Mouse (Mus musculus): ENCODE data around the gene Itpkb. TPM values are rescaled to one million over a fixed set of nuclear protein-coding genes. Genes with fewer than 3 reads are reported as not detected.

The Itpkb gene
- 5.5 and 5.6 TPM in 2 replicates for polyA plus RNA-seq (2014; fragmentation: Nextera tagmentation; extraction: Ambion mirVana)

DNA sequence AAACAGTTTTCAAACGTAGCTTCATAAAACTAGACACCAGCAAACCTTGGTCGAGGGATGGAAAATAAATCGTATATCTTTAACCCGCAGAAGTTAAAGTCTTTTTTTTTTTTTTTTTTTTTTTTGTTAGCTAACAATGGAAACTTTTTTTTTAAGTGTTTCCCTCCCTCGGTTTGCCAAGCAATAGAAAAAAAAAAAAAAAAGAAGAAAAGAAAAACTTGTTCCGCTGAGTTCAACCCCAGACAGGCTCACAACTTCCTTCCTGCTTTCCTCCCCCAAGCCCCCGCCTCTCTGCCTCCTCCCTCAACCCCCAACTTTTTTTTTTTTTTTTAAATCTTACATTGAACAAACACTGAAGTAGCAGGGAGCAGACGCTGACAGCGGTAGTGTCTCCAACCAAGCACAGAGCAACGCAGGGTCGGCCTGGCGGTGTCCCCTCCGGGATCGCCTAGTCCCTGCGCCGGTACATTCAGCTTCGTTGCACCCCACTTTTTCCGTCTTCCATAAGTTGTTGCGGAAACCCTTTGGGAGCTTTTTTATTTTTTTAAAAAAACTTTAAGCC lies at the start of gene Itpkb:
Gene Itpkb (plus strand): TSS at position 341 of the 562 bp plus-strand sequence.
- Histone ChIP-seq H3K27ac (replicated peaks in 1 of 2; ENCODE audit: control insufficient read depth in 1 of 2, insufficient read depth in 1 of 2, low read depth in 2 of 2, low read length in 2 of 2) (peak within 1 kb of the TSS; percentile 87 to 93), H3K9ac (ENCODE audit: low read length) (peak within 1 kb of the TSS; percentile 84), H3K36me3 (ENCODE audit: control insufficient read depth, insufficient read depth, low read length) (peaks cover 17% of the 10 kb centered on the region), H3K4me1 (ENCODE audit: control insufficient read depth in 2 of 2, insufficient read depth in 2 of 2, low read length in 2 of 2) (peaks cover 19 to 38% of the 10 kb centered on the region in 2 experiments), H3K9me3 (ENCODE audit: control insufficient read depth, low read length) (no peaks in the 10 kb centered on the region), H3K27me3 (ENCODE audit: control insufficient read depth, insufficient read depth, low read length) (peaks cover 11% of the 10 kb centered on the region), H3K4me2 (ENCODE audit: low read length) (peak within 1 kb of the TSS; percentile 98), H3K4me3 (ENCODE audit: control insufficient read depth in 1 of 2, insufficient read depth in 1 of 2, low read depth in 1 of 2, low read length in 2 of 2) (peak within 1 kb of the TSS; percentile 59 to 89)
- 3% methylated on average over 19 of the region's 19 CpGs for WGBS
- ATAC-seq (ENCODE audit: insufficient number of reproducible peaks, insufficient read depth, low FRiP score, low read depth) = peak; percentile 64

DNA sequence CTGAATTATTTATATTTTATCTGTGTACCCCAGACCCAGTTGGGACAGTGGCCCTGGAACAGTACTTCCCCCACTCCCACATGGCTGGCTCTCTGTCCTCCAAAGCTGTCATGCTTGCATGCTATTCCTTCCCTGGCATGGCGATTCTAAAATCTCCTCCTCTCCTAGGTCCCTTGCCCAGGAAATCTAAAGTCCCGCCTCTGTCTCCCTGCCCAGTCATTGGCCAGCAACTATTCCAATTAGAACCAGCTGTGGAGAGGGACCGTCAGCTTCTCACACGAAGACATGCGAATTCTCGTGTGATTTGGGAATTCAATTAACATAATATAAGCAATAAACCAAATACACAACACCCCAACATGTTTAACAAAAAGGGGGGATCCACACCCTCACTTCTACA lies 47.7 kb upstream of the Itpkb start:
- Histone ChIP-seq H3K27me3 (ENCODE audit: control insufficient read depth, insufficient read depth, low read length) (no peaks in the 10 kb centered on the region), H3K27ac (replicated peaks in 1 of 2; ENCODE audit: control insufficient read depth in 1 of 2, insufficient read depth in 1 of 2, low read depth in 2 of 2, low read length in 2 of 2) (no peak overlapping the region), H3K4me2 (ENCODE audit: low read length) (no peak overlapping the region), H3K4me3 (ENCODE audit: control insufficient read depth in 1 of 2, insufficient read depth in 1 of 2, low read depth in 1 of 2, low read length in 2 of 2) (no peak overlapping the region), H3K4me1 (ENCODE audit: control insufficient read depth in 2 of 2, insufficient read depth in 2 of 2, low read length in 2 of 2) (peaks cover 20 to 22% of the 10 kb centered on the region in 2 experiments), H3K9me3 (ENCODE audit: control insufficient read depth, low read length) (no peaks in the 10 kb centered on the region), H3K9ac (ENCODE audit: low read length) (no peak overlapping the region), H3K36me3 (ENCODE audit: control insufficient read depth, insufficient read depth, low read length) (no peaks in the 10 kb centered on the region)
- 66% methylated on average over 6 of the region's 6 CpGs for WGBS
- ATAC-seq (ENCODE audit: insufficient number of reproducible peaks, insufficient read depth, low FRiP score, low read depth) = no peak

DNA sequence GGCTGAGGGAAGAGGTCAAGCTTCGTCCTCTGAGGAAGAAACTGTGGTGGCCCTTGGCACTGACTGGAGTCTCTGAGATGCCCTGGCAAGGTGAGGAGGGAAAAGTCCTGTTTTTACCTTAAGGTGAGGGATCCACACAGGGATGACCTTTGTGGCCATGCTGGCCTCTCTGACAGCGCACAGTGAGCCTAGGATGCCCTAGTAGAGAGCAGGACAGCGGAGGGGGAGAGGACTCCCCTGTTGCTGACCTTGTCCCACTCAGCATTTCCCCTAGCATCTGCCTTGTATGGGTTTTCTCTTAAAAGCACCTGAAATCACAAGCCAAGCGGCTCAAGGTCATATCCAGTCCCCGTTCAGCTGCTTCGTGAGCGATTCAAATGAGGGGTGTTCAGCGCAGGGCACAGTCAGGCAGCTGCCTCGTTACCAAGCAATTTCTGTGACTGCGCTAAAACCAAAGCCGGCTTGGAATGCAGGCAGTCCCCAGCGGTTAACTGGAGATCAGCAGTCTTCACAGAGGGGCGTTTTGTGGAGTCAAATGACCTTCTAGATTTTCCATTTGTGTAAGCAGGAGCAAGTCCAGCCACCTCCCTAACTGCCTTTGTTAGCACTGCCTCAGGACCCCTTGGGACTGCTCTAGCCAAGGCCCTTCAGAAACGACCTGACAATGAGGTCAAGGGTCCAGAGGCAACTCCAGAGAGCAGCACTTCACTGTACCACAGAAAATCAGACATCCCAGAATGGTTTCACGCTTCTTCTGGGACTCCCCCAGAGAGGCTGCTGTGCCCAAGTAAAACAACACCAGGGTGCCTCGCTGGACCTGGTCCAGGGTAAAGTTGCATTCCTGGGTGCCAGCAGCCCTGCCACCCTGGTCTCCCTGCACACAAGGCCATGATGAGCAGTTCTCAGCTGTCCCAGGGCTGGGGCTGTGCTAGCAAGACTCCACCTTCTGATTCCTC lies 46.2 kb upstream of the Itpkb start:
- Histone ChIP-seq H3K9me3 (ENCODE audit: control insufficient read depth, low read length) (no peaks in the 10 kb centered on the region), H3K4me3 (ENCODE audit: control insufficient read depth in 1 of 2, insufficient read depth in 1 of 2, low read depth in 1 of 2, low read length in 2 of 2) (no peak overlapping the region), H3K27me3 (ENCODE audit: control insufficient read depth, insufficient read depth, low read length) (no peaks in the 10 kb centered on the region), H3K27ac (replicated peaks in 1 of 2; ENCODE audit: control insufficient read depth in 1 of 2, insufficient read depth in 1 of 2, low read depth in 2 of 2, low read length in 2 of 2) (no peak overlapping the region), H3K4me2 (ENCODE audit: low read length) (peak overlapping the region; percentile 22; the same call in 1 of the 2 replicates), H3K4me1 (ENCODE audit: control insufficient read depth in 2 of 2, insufficient read depth in 2 of 2, low read length in 2 of 2) (peaks cover 19 to 20% of the 10 kb centered on the region in 2 experiments), H3K9ac (ENCODE audit: low read length) (peak overlapping the region; percentile 28; the same call in 1 of the 2 replicates), H3K36me3 (ENCODE audit: control insufficient read depth, insufficient read depth, low read length) (no peaks in the 10 kb centered on the region)
- ATAC-seq (ENCODE audit: insufficient number of reproducible peaks, insufficient read depth, low FRiP score, low read depth) = no peak
- 26% methylated on average over 16 of the region's 16 CpGs for WGBS

DNA sequence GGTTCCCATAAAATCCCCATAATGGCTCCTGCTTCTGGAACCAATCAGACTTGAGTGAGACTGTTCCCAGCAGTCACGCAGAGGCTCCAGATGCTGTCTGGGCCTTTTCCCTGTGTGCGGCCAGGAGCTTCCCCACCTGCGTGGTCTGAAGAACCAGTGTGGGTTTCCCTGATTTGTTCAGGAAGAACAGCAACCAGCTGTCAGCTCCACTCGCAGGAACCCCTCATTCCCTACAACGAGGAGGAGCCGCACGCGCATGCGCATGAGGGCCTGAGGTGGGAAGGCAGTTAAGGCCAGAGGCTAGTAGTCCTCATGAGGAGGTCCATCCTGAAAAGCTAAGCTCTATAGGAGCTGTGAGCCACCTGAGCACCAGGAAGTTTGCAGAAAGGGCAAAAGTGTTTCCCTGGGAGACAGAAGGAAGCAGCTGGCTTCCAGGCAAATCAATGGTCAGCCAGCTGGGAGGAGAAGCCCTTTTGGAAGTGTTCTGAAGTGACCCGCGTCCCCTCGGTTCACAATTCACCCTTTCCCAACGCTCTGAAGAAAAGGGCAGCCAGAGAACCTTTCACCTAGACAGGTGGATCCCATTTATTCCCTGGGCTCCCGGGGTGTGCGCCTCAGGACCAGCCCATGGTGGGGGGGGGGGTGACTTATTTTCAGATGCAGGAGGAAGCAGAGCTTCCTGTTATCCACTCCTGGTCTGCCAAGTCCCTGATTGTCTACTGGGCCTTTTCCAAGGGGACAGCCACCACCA lies 44.0 kb upstream of the Itpkb start:
- 71% methylated on average over 15 of the region's 15 CpGs for WGBS
- Histone ChIP-seq H3K27me3 (ENCODE audit: control insufficient read depth, insufficient read depth, low read length) (no peaks in the 10 kb centered on the region), H3K27ac (replicated peaks in 1 of 2; ENCODE audit: control insufficient read depth in 1 of 2, insufficient read depth in 1 of 2, low read depth in 2 of 2, low read length in 2 of 2) (0 out of 4 replicates have a peak overlapping the region, but pooled peaks of 1 of the 2 experiments have one; percentile 35), H3K4me3 (ENCODE audit: control insufficient read depth in 1 of 2, insufficient read depth in 1 of 2, low read depth in 1 of 2, low read length in 2 of 2) (no peak overlapping the region), H3K4me2 (ENCODE audit: low read length) (no peak overlapping the region), H3K9ac (ENCODE audit: low read length) (no peak overlapping the region), H3K4me1 (ENCODE audit: control insufficient read depth in 2 of 2, insufficient read depth in 2 of 2, low read length in 2 of 2) (peaks cover 8 to 13% of the 10 kb centered on the region in 2 experiments), H3K9me3 (ENCODE audit: control insufficient read depth, low read length) (no peaks in the 10 kb centered on the region), H3K36me3 (ENCODE audit: control insufficient read depth, insufficient read depth, low read length) (no peaks in the 10 kb centered on the region)
- no peak for ATAC-seq (ENCODE audit: insufficient number of reproducible peaks, insufficient read depth, low FRiP score, low read depth)

DNA sequence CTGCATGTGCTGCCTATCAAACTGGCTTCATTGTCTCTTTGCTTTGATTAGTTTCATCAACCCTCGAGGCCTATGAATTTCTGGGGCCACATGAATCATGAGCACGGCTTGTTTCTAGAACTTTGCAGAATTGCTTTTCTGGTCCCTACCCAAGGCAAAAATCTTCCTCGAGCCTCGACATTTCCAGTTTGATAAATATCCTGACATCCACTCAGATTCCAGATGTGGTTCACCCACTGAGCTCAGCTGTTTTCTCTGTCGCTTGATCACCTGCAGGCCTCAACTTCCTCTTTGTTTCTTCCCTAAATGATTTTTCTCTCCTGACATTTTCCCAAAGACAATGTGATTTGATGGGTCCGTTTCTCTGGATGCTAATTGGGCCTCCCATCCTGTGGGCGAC lies 42.1 kb upstream of the Itpkb start:
- Histone ChIP-seq H3K36me3 (ENCODE audit: control insufficient read depth, insufficient read depth, low read length) (no peaks in the 10 kb centered on the region), H3K27ac (replicated peaks in 1 of 2; ENCODE audit: control insufficient read depth in 1 of 2, insufficient read depth in 1 of 2, low read depth in 2 of 2, low read length in 2 of 2) (no peak overlapping the region), H3K9ac (ENCODE audit: low read length) (no peak overlapping the region), H3K4me3 (ENCODE audit: control insufficient read depth in 1 of 2, insufficient read depth in 1 of 2, low read depth in 1 of 2, low read length in 2 of 2) (no peak overlapping the region), H3K4me1 (ENCODE audit: control insufficient read depth in 2 of 2, insufficient read depth in 2 of 2, low read length in 2 of 2) (peaks cover 8 to 13% of the 10 kb centered on the region in 2 experiments), H3K9me3 (ENCODE audit: control insufficient read depth, low read length) (no peaks in the 10 kb centered on the region), H3K4me2 (ENCODE audit: low read length) (no peak overlapping the region), H3K27me3 (ENCODE audit: control insufficient read depth, insufficient read depth, low read length) (no peaks in the 10 kb centered on the region)
- no peak for ATAC-seq (ENCODE audit: insufficient number of reproducible peaks, insufficient read depth, low FRiP score, low read depth)
- WGBS = 81% methylated on average over 7 of the region's 7 CpGs

DNA sequence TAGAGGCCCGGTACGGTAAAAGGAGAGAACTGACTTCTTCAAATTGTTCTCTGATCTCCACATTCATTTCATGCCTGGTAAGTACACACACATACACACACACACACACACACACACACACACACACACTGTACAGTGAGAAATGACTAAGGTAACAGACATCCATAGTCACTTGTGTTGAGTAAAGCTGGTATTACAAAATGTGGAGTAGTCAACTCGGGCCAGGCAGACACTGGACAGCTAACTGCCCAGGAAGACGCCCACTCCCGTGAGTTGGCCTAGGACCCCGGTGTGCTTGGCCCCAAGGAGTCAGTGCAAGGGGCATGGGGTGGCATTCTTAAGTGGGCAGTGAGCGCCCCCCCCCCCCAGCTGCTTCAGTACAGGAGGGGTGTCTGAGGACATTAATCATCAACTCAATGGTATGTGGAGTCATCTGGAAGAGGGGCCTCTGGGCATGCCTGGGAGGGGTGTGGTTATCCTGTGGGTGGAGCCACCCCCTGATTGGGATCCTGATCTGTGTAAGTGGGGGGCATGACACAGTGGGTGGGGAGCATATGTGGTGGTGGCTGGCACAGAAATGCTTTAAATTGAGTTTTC lies 41.3 kb upstream of the Itpkb start:
- H3K4me1 ChIP-seq (ENCODE audit: control insufficient read depth in 2 of 2, insufficient read depth in 2 of 2, low read length in 2 of 2) = peaks cover 4 to 8% of the 10 kb centered on the region in 2 experiments
- ATAC-seq (ENCODE audit: insufficient number of reproducible peaks, insufficient read depth, low FRiP score, low read depth) = no peak
- H3K4me2 ChIP-seq (ENCODE audit: low read length) = no peak overlapping the region
- H3K9me3 ChIP-seq (ENCODE audit: control insufficient read depth, low read length) = no peaks in the 10 kb centered on the region
- no peaks in the 10 kb centered on the region for H3K36me3 ChIP-seq (ENCODE audit: control insufficient read depth, insufficient read depth, low read length)
- H3K27me3 ChIP-seq (ENCODE audit: control insufficient read depth, insufficient read depth, low read length) = no peaks in the 10 kb centered on the region
- no peak overlapping the region for H3K4me3 ChIP-seq (ENCODE audit: control insufficient read depth in 1 of 2, insufficient read depth in 1 of 2, low read depth in 1 of 2, low read length in 2 of 2)
- 86% methylated on average over 7 of the region's 7 CpGs for WGBS
- H3K27ac ChIP-seq (replicated peaks in 1 of 2; ENCODE audit: control insufficient read depth in 1 of 2, insufficient read depth in 1 of 2, low read depth in 2 of 2, low read length in 2 of 2) = no peak overlapping the region
- H3K9ac ChIP-seq (ENCODE audit: low read length) = no peak overlapping the region

DNA sequence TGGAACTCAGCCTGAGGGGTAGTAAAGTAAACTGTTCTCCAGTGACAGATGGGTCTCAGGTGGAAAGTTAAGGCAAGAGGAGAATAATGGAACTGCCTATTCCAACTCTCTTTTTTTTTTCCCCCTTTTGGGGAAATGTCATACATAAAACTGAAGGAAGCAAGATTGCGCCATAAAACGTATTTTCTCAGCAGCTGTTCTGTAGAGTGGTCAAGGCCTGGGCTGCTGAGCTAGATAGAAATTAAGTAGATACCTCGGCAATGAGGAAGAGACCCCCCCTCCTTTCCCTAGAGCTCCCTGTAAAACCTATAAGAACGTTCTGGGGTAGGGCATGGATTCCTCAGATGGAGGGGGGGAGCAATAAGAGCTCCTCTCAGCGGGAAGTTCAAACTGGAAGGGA lies 40.5 kb upstream of the Itpkb start:
- no peaks in the 10 kb centered on the region for H3K36me3 ChIP-seq (ENCODE audit: control insufficient read depth, insufficient read depth, low read length)
- no peak overlapping the region for H3K4me3 ChIP-seq (ENCODE audit: control insufficient read depth in 1 of 2, insufficient read depth in 1 of 2, low read depth in 1 of 2, low read length in 2 of 2)
- ATAC-seq (ENCODE audit: insufficient number of reproducible peaks, insufficient read depth, low FRiP score, low read depth) = no peak
- H3K4me2 ChIP-seq (ENCODE audit: low read length) = no peak overlapping the region
- peaks cover 0 to 2% of the 10 kb centered on the region in 2 experiments; a peak in 1 of 4 replicates for H3K4me1 ChIP-seq (ENCODE audit: control insufficient read depth in 2 of 2, insufficient read depth in 2 of 2, low read length in 2 of 2)
- no peaks in the 10 kb centered on the region for H3K27me3 ChIP-seq (ENCODE audit: control insufficient read depth, insufficient read depth, low read length)
- H3K9me3 ChIP-seq (ENCODE audit: control insufficient read depth, low read length) = no peaks in the 10 kb centered on the region
- WGBS = 72% methylated on average over 5 of the region's 5 CpGs
- no peak overlapping the region for H3K9ac ChIP-seq (ENCODE audit: low read length)
- H3K27ac ChIP-seq (replicated peaks in 1 of 2; ENCODE audit: control insufficient read depth in 1 of 2, insufficient read depth in 1 of 2, low read depth in 2 of 2, low read length in 2 of 2) = no peak overlapping the region
